24 mouse cellular contexts compared by ENCODE assay signal in the genomic region with DNA sequence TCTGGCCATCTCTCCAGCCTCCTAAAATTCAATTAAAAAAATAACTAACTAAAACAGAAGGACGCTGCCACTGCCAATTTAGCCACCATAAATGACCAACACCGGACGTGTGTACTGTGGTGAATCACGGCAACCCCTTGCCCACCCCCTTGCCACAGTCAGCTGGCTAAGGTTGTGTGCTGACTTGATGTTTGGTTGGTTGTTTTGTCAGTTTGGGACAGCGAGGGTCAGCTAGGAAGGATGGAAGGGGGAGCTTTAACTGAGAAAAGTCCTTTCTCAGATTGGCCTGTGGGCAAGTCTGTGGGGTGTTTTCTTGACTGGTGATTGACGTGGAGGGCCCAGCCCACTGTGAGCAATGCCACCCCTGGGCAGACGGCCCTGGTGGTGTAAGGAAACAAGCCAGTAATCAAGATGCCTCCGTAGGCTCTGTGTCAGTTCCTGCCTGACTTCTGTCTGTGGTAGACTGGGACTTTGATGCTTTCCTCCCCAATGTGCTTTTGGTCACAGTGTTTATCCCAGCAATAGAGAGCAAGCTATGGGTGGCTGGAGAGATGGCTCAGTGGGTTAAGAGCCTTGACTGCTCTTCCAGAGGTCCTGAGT.
"Had no signal": no experiment of that assay in that cellular context is flagged by ENCODE, and none has a peak within 500 bp of the region (broad histone marks: within the 10 kb centered on the region; RNA-seq: fewer than 3 reads in every experiment).

No protein-coding gene starts in this region.

- H3K27ac ChIP-seq: heart, adult 2 months; heart, embryonic 13.5 days; heart, embryonic 15.5 days; kidney, embryonic 15.5 days; kidney, postnatal 0 days; left cerebral cortex, adult 2 months; limb, embryonic 13.5 days; limb, embryonic 15.5 days; liver, embryonic 12.5 days; liver, embryonic 14.5 days had no signal

- H3K9ac ChIP-seq: heart, embryonic 13.5 days; heart, embryonic 15.5 days; kidney, embryonic 15.5 days; limb, embryonic 13.5 days; limb, embryonic 15.5 days; liver, embryonic 12.5 days; liver, embryonic 14.5 days had no signal

- H3K9me3 ChIP-seq: heart, embryonic 13.5 days; heart, embryonic 15.5 days; kidney, embryonic 15.5 days; limb, embryonic 13.5 days; limb, embryonic 15.5 days; liver, embryonic 12.5 days had no signal

- ATAC-seq: intestine, embryonic 16.5 days; liver, embryonic 12.5 days had no signal

- H3K27me3 ChIP-seq: heart, embryonic 13.5 days; heart, embryonic 15.5 days; kidney, embryonic 15.5 days; limb, embryonic 13.5 days; limb, embryonic 15.5 days; liver, embryonic 12.5 days had no signal

- H3K4me3 ChIP-seq: heart, adult 2 months; heart, embryonic 13.5 days; heart, embryonic 15.5 days; kidney, embryonic 15.5 days; left cerebral cortex, adult 2 months; limb, embryonic 13.5 days; limb, embryonic 15.5 days; liver, embryonic 12.5 days had no signal

- H3K4me1 ChIP-seq: heart, embryonic 13.5 days; kidney, embryonic 15.5 days; limb, embryonic 15.5 days had no signal

- H3K36me3 ChIP-seq: heart, embryonic 13.5 days; heart, embryonic 15.5 days; kidney, embryonic 15.5 days; limb, embryonic 13.5 days; limb, embryonic 15.5 days; liver, embryonic 12.5 days had no signal

- H3K4me2 ChIP-seq: heart, embryonic 11.5 days; heart, embryonic 13.5 days; heart, embryonic 15.5 days; kidney, embryonic 15.5 days; limb, embryonic 13.5 days; limb, embryonic 15.5 days; liver, embryonic 12.5 days had no signal

- DNase-seq: gastrocnemius, postnatal 14 days; gastrocnemius, postnatal 36 days; heart, adult 11 months; heart, adult 2 months; heart, postnatal 14 days; heart, postnatal 36 days; kidney, adult 11 months; kidney, adult 2 months; kidney, adult 9 months; kidney, postnatal 14 days; kidney, postnatal 36 days; layer of hippocampus, adult 9-11 months; layer of hippocampus, postnatal 36 days had no signal
